9 mouse cellular contexts compared by ENCODE assay signal in the genomic region with DNA sequence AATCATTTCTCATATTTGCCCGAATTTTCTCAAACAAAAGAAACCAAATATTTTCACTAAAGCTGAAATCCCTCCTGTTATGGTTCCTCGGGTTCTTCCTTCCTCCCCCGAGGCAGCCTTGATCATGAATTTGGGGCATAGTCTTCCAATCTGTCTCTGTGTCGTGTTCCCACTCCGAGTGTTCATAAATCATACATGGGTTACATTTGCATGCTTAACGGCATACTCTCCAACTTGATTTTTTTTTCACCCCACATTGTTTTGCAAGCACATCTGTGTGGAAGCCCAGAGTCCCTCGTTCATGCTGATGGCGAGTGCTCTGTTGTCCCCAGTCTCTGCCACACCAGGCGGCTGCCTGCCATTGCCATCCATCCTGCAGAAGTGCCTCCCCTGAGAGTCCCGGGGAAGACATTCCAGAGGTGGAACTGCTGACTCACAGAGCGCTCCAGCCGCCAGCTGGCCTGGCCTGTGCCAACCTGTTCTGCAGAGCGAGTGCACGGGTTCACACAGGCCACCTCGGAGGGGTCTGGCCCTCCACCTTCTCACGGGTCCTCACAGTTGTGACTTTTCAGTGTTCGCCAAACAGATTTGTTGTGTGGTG.
A peak's percentile ranks its signal among the peaks of the same experiment; 100 is the strongest.
DNase-seq lines count a peak whose midpoint lies in the region; ATAC-seq and TF ChIP-seq lines count a peak whose summit lies in the region.
"Had no signal": no experiment of that assay in that cellular context is flagged by ENCODE, and none has a peak within 500 bp of the region (broad histone marks: within the 10 kb centered on the region; RNA-seq: fewer than 3 reads in every experiment).

No protein-coding gene starts in this region.

- no peak for ATAC-seq in embryonic facial prominence, embryonic 13.5 days (ENCODE audit: insufficient number of reproducible peaks, insufficient read depth, low FRiP score, low TSS enrichment, low read depth)
- ATAC-seq in hindbrain, embryonic 13.5 days (ENCODE audit: low FRiP score) = peak; percentile 54
- ATAC-seq in monocyte, adult 5-6 weeks (replicated peaks; ENCODE audit: insufficient number of reproducible peaks, low FRiP score, low TSS enrichment, poor library complexity, severe bottlenecking) = no peak

- H3K9ac ChIP-seq in embryonic facial prominence, embryonic 13.5 days = no peak overlapping the region
- peak overlapping the region; percentile 19; the same call in 1 of the 2 replicates for H3K9ac ChIP-seq in hindbrain, embryonic 13.5 days
- H3K9ac ChIP-seq: heart, embryonic 13.5 days had no signal

- no peak for TF ChIP-seq CTCF in lung, adult 2 months (IDR thresholded peaks at IDR 0.05; ENCODE audit: insufficient read depth, low read length)

- peak overlapping the region; percentile 45 for H3K4me2 ChIP-seq in embryonic facial prominence, embryonic 13.5 days
- peak overlapping the region; percentile 26 for H3K4me2 ChIP-seq in hindbrain, embryonic 13.5 days
- H3K4me2 ChIP-seq: heart, embryonic 13.5 days had no signal

- 20% methylated on average over 17 of the region's 17 CpGs for WGBS in embryonic facial prominence, embryonic 13.5 days
- 39% methylated on average over 17 of the region's 17 CpGs for WGBS in hindbrain, embryonic 13.5 days
- WGBS in lung, adult 2 months = 35% methylated on average over 17 of the region's 17 CpGs

- H3K4me3 ChIP-seq in embryonic facial prominence, embryonic 13.5 days = no peak overlapping the region
- H3K4me3 ChIP-seq in hindbrain, embryonic 13.5 days = 0 out of 2 replicates have a peak overlapping the region, but pooled peaks have one; percentile 4
- H3K4me3 ChIP-seq in lung, adult 2 months (replicated peaks; ENCODE audit: extremely low read depth, low read depth, low read length) = no peak overlapping the region
- H3K4me3 ChIP-seq: heart, embryonic 13.5 days had no signal

- H3K27ac ChIP-seq in embryonic facial prominence, embryonic 13.5 days = 0 out of 2 replicates have a peak overlapping the region, but pooled peaks have one; percentile 28
- H3K27ac ChIP-seq in hindbrain, embryonic 13.5 days = peak overlapping the region; percentile 81
- H3K27ac ChIP-seq: heart, embryonic 13.5 days had no signal

- no peaks in the 10 kb centered on the region for H3K36me3 ChIP-seq in embryonic facial prominence, embryonic 13.5 days
- H3K36me3 ChIP-seq in hindbrain, embryonic 13.5 days = no peaks in the 10 kb centered on the region
- H3K36me3 ChIP-seq: heart, embryonic 13.5 days had no signal

- no peak for TF ChIP-seq POLR2A in lung, adult 2 months (IDR thresholded peaks at IDR 0.05; ENCODE audit: borderline replicate concordance, extremely low read depth, low read depth, low read length)

- peaks cover 4% of the 10 kb centered on the region; the same call in 1 of the 2 replicates for H3K27me3 ChIP-seq in embryonic facial prominence, embryonic 13.5 days
- H3K27me3 ChIP-seq in hindbrain, embryonic 13.5 days = 0 out of 2 replicates have a peak, but pooled peaks cover 6% of the 10 kb centered on the region

- peaks cover 23% of the 10 kb centered on the region for H3K4me1 ChIP-seq in embryonic facial prominence, embryonic 13.5 days
- H3K4me1 ChIP-seq in hindbrain, embryonic 13.5 days (replicated peaks) = peaks cover 14% of the 10 kb centered on the region
- H3K4me1 ChIP-seq in lung, adult 2 months (ENCODE audit: control insufficient read depth, insufficient read depth, low read length) = no peaks in the 10 kb centered on the region

- no peaks in the 10 kb centered on the region for H3K9me3 ChIP-seq in embryonic facial prominence, embryonic 13.5 days
- H3K9me3 ChIP-seq in hindbrain, embryonic 13.5 days = no peaks in the 10 kb centered on the region
- H3K9me3 ChIP-seq: heart, embryonic 13.5 days had no signal

- DNase-seq in layer of hippocampus, adult 18-20 months (ENCODE audit: low spot score in 2 of 2) = peak; percentile 28 to 30
- DNase-seq in layer of hippocampus, adult 9-11 months = no peak
- peak; percentile 9 for DNase-seq in lung, adult 2 months
- DNase-seq in right cerebral cortex, adult 2 months (ENCODE audit: low spot score in 2 of 2) = peak; percentile 11 to 26
- no peak for DNase-seq in spleen, adult 18-20 months

Comparison
In these comparisons a context has a peak if more than half of its experiments do, and no peak if none do; other contexts are left out.
1. DNase-seq: peak in layer of hippocampus, adult 18-20 months (2 of 2), lung, adult 2 months (single experiment) and right cerebral cortex, adult 2 months (2 of 2); none in layer of hippocampus, adult 9-11 months (single experiment) and spleen, adult 18-20 months (0 of 2).